Mouse (Mus musculus) lung, postnatal 0 days (tissue): ENCODE data around the gene Ppp1r9b.

Experiments
- CTCF ChIP-seq: IDR thresholded peaks from 2 replicates; pipeline ENCODE4 v1.5.1; 2016; ENCODE audit warnings: antibody characterized with exemption, mild to moderate bottlenecking
- EP300 ChIP-seq: IDR thresholded peaks from 2 replicates; pipeline ENCODE4 v1.6.1; 2016; ENCODE audit warnings: antibody characterized with exemption, mild to moderate bottlenecking, control low read depth

GRCm38 (mm10) chr11:95040491-95041138 lies 49.8 kb downstream of the Ppp1r9b start:
- no peak for TF ChIP-seq CTCF
- TF ChIP-seq EP300 = no peak
